Mouse (Mus musculus): ENCODE measurements around the gene Polr3b. TPM values are rescaled to one million over a fixed set of nuclear protein-coding genes. Genes with fewer than 3 reads are reported as not detected.

Polr3b gene
- total RNA-seq (2023), result 10 to 100 TPM; 38.2 to 42.7 TPM

DNA sequence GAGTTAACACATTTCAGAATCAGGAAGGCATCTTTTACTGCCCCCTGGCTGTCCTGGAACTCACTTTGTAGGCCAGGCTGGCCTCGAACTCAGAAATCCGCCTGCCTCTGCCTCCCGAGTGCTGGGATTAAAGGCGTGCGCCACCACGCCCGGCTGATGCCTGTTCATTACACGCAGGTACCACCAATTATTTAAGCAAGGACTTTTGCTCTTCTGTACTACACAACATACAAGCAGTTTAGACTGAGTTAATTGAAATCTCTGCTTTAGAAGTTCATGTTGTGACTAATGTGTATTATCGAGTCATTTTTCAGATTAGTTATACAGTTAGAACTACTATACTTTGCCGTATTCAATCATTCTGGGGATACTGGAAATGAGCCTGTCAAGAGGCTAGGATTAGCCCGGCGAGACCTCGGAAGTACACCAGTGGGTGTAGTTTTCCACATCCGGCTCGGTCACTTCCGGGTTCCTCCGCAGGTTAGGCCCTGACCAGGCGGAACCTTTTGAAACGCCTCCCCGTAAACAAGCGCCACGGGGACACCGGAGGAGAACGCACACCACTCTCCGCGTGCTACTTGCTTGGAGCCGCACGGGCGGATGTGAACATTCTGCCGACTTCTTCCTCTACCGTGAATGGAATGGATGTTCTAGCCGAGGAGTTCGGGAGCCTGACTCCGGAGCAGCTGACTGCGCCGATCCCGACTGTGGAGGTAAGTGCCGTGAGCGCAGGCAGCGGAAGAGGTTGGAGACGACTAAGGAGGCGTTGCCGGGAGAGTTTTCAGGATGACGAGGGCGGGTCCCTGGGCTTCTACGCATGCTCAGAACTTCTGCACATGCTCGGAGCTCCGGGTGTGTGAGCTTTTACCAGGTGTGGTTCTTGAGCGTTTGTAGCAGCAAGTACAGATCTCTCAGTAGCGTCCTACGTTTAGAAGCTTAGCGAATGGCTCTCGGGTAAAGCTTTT is at the start of gene Polr3b:
Gene Polr3b (plus strand): TSS at position 467 of the 965 bp plus-strand sequence.

DNA sequence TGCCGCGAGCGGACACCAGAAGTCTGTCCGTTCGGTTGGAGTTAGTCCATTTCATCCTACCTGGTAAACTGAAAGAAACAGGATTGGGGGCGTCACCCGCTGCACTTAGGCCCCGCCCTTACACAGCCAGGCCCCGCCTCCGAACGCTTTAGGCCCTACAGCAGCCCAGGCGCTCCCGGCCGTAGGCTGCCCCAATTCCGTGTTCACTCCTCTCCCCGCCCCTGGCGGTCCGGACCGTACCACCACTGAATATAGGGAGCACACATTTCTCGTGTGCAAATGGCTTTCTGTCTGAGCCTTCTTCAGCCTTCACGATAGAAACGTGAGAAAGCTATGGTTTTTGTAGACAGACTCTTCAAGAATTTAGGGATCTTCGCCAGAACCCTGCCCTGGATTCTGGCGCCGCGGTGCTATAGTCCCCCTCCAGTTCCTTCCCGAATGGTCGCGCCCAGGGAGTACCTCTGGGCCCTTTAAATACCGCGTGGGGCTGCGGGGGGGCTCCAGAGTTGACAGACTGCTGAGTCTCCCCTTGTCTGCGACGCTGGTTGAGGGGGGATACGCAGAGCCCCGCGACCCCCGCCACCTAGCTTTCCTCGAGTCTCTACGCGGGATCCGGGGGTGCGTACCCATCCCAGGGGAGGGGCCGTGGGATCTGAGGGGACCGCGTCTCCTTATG is 45.6 kb upstream of the Polr3b start, which contains the start of gene Tcp11l2:
Gene Tcp11l2 (plus strand): TSS at position 232 of the 676 bp plus-strand sequence.

DNA sequence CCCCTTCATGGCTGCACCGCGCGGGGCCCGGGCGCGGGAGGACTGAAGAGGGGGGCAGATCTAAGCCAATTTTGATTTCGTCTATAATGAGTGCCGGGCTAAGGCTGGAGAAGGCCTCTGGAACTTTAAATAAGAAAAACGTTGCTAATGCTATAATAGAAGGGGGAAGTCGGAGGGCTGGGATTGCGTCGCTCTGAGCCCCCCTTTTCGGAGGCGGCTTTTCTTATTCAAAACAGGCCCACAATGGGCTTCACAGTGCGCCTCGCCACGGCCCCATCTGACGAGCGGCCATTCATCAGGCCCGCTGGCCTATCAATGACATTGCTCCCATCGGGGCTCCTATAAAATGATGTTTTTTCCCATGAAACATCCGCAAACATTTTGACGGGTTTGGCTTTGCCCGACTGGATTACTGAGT is 133.7 kb downstream of the Polr3b start, which contains the start of gene Rfx4:
Gene Rfx4 (plus strand): TSS at position 277 of the 418 bp plus-strand sequence.

Other genes starting within 250 kb of the Polr3b start
- gene Nuak1, start 181.7 kb upstream of the Polr3b start, total RNA-seq (2023), result 1 to 10 TPM; 1.3 to 1.9 TPM
- 10 to 100 TPM; 12.5 to 16.5 TPM for gene Ckap4, start 88.2 kb upstream of the Polr3b start, total RNA-seq (2023)
- 100 to 1,000 TPM; 115 to 135 TPM for gene Tcp11l2, start 45.7 kb upstream of the Polr3b start, total RNA-seq (2023)
- not detected for gene Rfx4, start 133.8 kb downstream of the Polr3b start, total RNA-seq (2023)

Measured in B cell, adult 67 days (primary cell).